Mouse (Mus musculus) heart, adult 18-20 months (tissue): ENCODE measurements around the gene Cutc. TPM values are rescaled to one million over a fixed set of nuclear protein-coding genes. Genes with fewer than 3 reads are reported as not detected.

Source experiments
- DNase-seq, 2 experiments: peaks; one replicate each; pipeline ENCODE4 v3.0.0; 2021 to 2022; ENCODE audit warnings: mixed read lengths in 1 of 2
- long read RNA-seq, 2 experiments: library from polyadenylated mRNA; stranded (forward); transcript quantifications; one replicate each; pipeline ENCODE4 v2.0.0; 2021
- total RNA-seq, 2 experiments: library from RNA; stranded (reverse); gene quantifications; 2 replicates each; pipeline ENCODE4 v1.2.3; 2021

Gene Cutc
- 10 to 100 TPM; 14.3 to 15.3 TPM for total RNA-seq
- long read RNA-seq, experiment 1, transcript Cutc-202 (9 exons, 1,233 nt): major isoform, 11 of 29 reads
- long read RNA-seq, experiment 1, partial matches to known transcripts: 0 of 29 reads
- long read RNA-seq, experiment 1, other reads (novel, unspliced or antisense): 16 of 29 reads
- long read RNA-seq, experiment 2, transcript Cutc-202 (9 exons, 1,233 nt): major isoform, 6 of 20 reads
- long read RNA-seq, experiment 2, partial matches to known transcripts: 2 of 20 reads
- long read RNA-seq, experiment 2, other reads (novel, unspliced or antisense): 11 of 20 reads

- DNase-seq: peak; percentile 98 to 99
Observed at GRCm38 (mm10) chr19:43752489-43753225, at the start of gene Cutc, which contains the start of gene Cox15. Gene Cutc (plus strand): TSS chr19:43752996. Gene Cox15 (minus strand): TSS chr19:43753000.

- no peak for DNase-seq
Observed at GRCm38 (mm10) chr19:43704211-43704610, 48.6 kb upstream of the Cutc start.

- DNase-seq: no peak
Observed at GRCm38 (mm10) chr19:43704787-43705497, 47.9 kb upstream of the Cutc start.

GRCm38 (mm10) chr19:43708206-43708605 lies 44.6 kb upstream of the Cutc start:
- DNase-seq: no peak

- no peak for DNase-seq
Observed at GRCm38 (mm10) chr19:43709317-43709716, 43.5 kb upstream of the Cutc start.

- peak in 1 of 2 experiments; percentile 22 for DNase-seq
Observed at GRCm38 (mm10) chr19:43711159-43711916, 41.5 kb upstream of the Cutc start.

GRCm38 (mm10) chr19:43711971-43712370 lies 40.8 kb upstream of the Cutc start:
- no peak for DNase-seq

GRCm38 (mm10) chr19:43720061-43720460 lies 32.7 kb upstream of the Cutc start:
- DNase-seq: no peak

- DNase-seq: no peak
Observed at GRCm38 (mm10) chr19:43722891-43723290, 29.9 kb upstream of the Cutc start.

GRCm38 (mm10) chr19:43723501-43723900 lies 29.3 kb upstream of the Cutc start:
- no peak for DNase-seq

- DNase-seq: no peak
Observed at GRCm38 (mm10) chr19:43724194-43724593, 28.6 kb upstream of the Cutc start.

GRCm38 (mm10) chr19:43724821-43725220 lies 28.0 kb upstream of the Cutc start:
- DNase-seq: no peak

GRCm38 (mm10) chr19:43726510-43727146 lies 26.2 kb upstream of the Cutc start:
- no peak for DNase-seq

GRCm38 (mm10) chr19:43729296-43730036 lies 23.3 kb upstream of the Cutc start:
- DNase-seq: peak; percentile 35 to 42

GRCm38 (mm10) chr19:43730037-43730428 lies 22.8 kb upstream of the Cutc start:
- DNase-seq: peak in 1 of 2 experiments; percentile 46

GRCm38 (mm10) chr19:43731157-43731556 lies 21.6 kb upstream of the Cutc start:
- DNase-seq: no peak

GRCm38 (mm10) chr19:43738409-43738808 lies 14.4 kb upstream of the Cutc start:
- no peak for DNase-seq

- DNase-seq: no peak
Observed at GRCm38 (mm10) chr19:43743401-43743800, 9.4 kb upstream of the Cutc start.

GRCm38 (mm10) chr19:43745740-43746139 lies 7.1 kb upstream of the Cutc start:
- no peak for DNase-seq

- no peak for DNase-seq
Observed at GRCm38 (mm10) chr19:43747877-43748276, 4.9 kb upstream of the Cutc start.

GRCm38 (mm10) chr19:43750008-43750407 lies 2.8 kb upstream of the Cutc start:
- DNase-seq: no peak
